Mouse (Mus musculus): ENCODE results near the gene Gabarap. TPM values are rescaled to one million over a fixed set of nuclear protein-coding genes. Genes with fewer than 3 reads are reported as not detected.
A peak's percentile ranks its signal among the peaks of the same experiment; 100 is the strongest.

The Gabarap gene
- polyA plus RNA-seq, 1 experiment from 2014 or later: 455 TPM

- ATAC-seq (replicated peaks; ENCODE audit: insufficient number of reproducible peaks, insufficient read depth, low FRiP score, low read depth): no peak
- WGBS: 88% methylated on average over 23 of the region's 23 CpGs
- H3K36me3 ChIP-seq: no peaks in the 10 kb centered on the region; the same call in 1 of the 2 replicates
- H3K4me1 ChIP-seq (replicated peaks): no peaks in the 10 kb centered on the region
- H3K27me3 ChIP-seq: no peaks in the 10 kb centered on the region
- H3K9ac ChIP-seq: no peak overlapping the region
- H3K27ac ChIP-seq: no peak overlapping the region
- no peaks in the 10 kb centered on the region for H3K9me3 ChIP-seq (replicated peaks)
- no peak overlapping the region for H3K4me2 ChIP-seq
- no peak overlapping the region for H3K4me3 ChIP-seq
Observed at GRCm38 (mm10) chr11:70042309-70043085, 51.6 kb downstream of the Gabarap start.

GRCm38 (mm10) chr11:70043665-70044064, 52.7 kb downstream of the Gabarap start:
- H3K9ac ChIP-seq: no peak overlapping the region
- 82% methylated on average over 7 of the region's 7 CpGs for WGBS
- no peak overlapping the region for H3K4me2 ChIP-seq
- no peak overlapping the region for H3K4me3 ChIP-seq
- no peaks in the 10 kb centered on the region for H3K27me3 ChIP-seq
- no peak for ATAC-seq (replicated peaks; ENCODE audit: insufficient number of reproducible peaks, insufficient read depth, low FRiP score, low read depth)
- no peaks in the 10 kb centered on the region for H3K9me3 ChIP-seq (replicated peaks)
- H3K27ac ChIP-seq: no peak overlapping the region
- H3K4me1 ChIP-seq (replicated peaks): no peaks in the 10 kb centered on the region
- H3K36me3 ChIP-seq: no peaks in the 10 kb centered on the region; the same call in 1 of the 2 replicates

MicroRNAs encoded within 50 kb of the gene (microRNA counts, 519-probe panel; counts per million panel counts)
- microRNA mmu-miR-324-3p (not detected), microRNA mmu-miR-324-5p (2,873 counts per million, percentile 70 among the panel's probes with 10 or more counts)

Small RNA genes within 50 kb of the gene (microRNA-seq; reads per million reads assigned to microRNA genes)
- not detected for gene Gm44349
- gene Mir324: 2,248 reads per million, percentile 84 among the genes with 10 or more reads in this experiment

Other genes starting within 250 kb of the Gabarap start
- gene Polr2a, start 232.5 kb upstream of the Gabarap start, polyA plus RNA-seq (2015; fragmentation: Nextera tagmentation; extraction: Ambion mirVana): 10.9 and 18.3 TPM in 2 replicates
- gene Slc35g3, start 229.2 kb upstream of the Gabarap start, polyA plus RNA-seq (2015; fragmentation: Nextera tagmentation; extraction: Ambion mirVana): 0.16 and 0.48 TPM in 2 replicates
- gene Zbtb4, start 225.2 kb upstream of the Gabarap start, polyA plus RNA-seq (2015; fragmentation: Nextera tagmentation; extraction: Ambion mirVana): 3.1 and 3.8 TPM in 2 replicates
- gene Chrnb1, start 195.2 kb upstream of the Gabarap start, polyA plus RNA-seq (2015; fragmentation: Nextera tagmentation; extraction: Ambion mirVana): 5.4 and 7.5 TPM in 2 replicates
- gene Fgf11, start 189.3 kb upstream of the Gabarap start, polyA plus RNA-seq (2015; fragmentation: Nextera tagmentation; extraction: Ambion mirVana): 1.8 and 2.9 TPM in 2 replicates
- 1.1 and 2.6 TPM in 2 replicates for gene Tmem102, start 185.5 kb upstream of the Gabarap start, polyA plus RNA-seq (2015; fragmentation: Nextera tagmentation; extraction: Ambion mirVana)
- not detected in 2 replicates for gene Gm39566, start 175.8 kb upstream of the Gabarap start, polyA plus RNA-seq (2015; fragmentation: Nextera tagmentation; extraction: Ambion mirVana)
- gene Spem2, start 172.7 kb upstream of the Gabarap start, polyA plus RNA-seq (2015; fragmentation: Nextera tagmentation; extraction: Ambion mirVana): not detected in 2 replicates
- not detected in 2 replicates for gene Spem1, start 169.0 kb upstream of the Gabarap start, polyA plus RNA-seq (2015; fragmentation: Nextera tagmentation; extraction: Ambion mirVana)
- gene Nlgn2, start 153.4 kb upstream of the Gabarap start, polyA plus RNA-seq (2015; fragmentation: Nextera tagmentation; extraction: Ambion mirVana): 1.6 and 2.2 TPM in 2 replicates
- 291 and 359 TPM in 2 replicates for gene Tmem256, start 152.6 kb upstream of the Gabarap start, polyA plus RNA-seq (2015; fragmentation: Nextera tagmentation; extraction: Ambion mirVana)
- 68.5 and 81.4 TPM in 2 replicates for gene Plscr3, start 144.8 kb upstream of the Gabarap start, polyA plus RNA-seq (2015; fragmentation: Nextera tagmentation; extraction: Ambion mirVana)
- 0.31 and 0.80 TPM in 2 replicates for gene Tnk1, start 132.4 kb upstream of the Gabarap start, polyA plus RNA-seq (2015; fragmentation: Nextera tagmentation; extraction: Ambion mirVana)
- not detected in 2 replicates for gene Tmem95, start 113.1 kb upstream of the Gabarap start, polyA plus RNA-seq (2015; fragmentation: Nextera tagmentation; extraction: Ambion mirVana)
- 3.3 and 5.7 TPM in 2 replicates for gene Kctd11, start 109.7 kb upstream of the Gabarap start, polyA plus RNA-seq (2015; fragmentation: Nextera tagmentation; extraction: Ambion mirVana)
- 4.5 and 14.8 TPM in 2 replicates for gene Acap1, start 95.6 kb upstream of the Gabarap start, polyA plus RNA-seq (2015; fragmentation: Nextera tagmentation; extraction: Ambion mirVana)
- 3.7 and 5.8 TPM in 2 replicates for gene 2810408A11Rik, start 90.2 kb upstream of the Gabarap start, polyA plus RNA-seq (2015; fragmentation: Nextera tagmentation; extraction: Ambion mirVana)
- 5.2 and 7.0 TPM in 2 replicates for gene Neurl4, start 90.1 kb upstream of the Gabarap start, polyA plus RNA-seq (2015; fragmentation: Nextera tagmentation; extraction: Ambion mirVana)
- 44.8 and 54.9 TPM in 2 replicates for gene Gps2, start 77.3 kb upstream of the Gabarap start, polyA plus RNA-seq (2015; fragmentation: Nextera tagmentation; extraction: Ambion mirVana)
- 975 and 1,130 TPM in 2 replicates for gene Eif5a, start 69.2 kb upstream of the Gabarap start, polyA plus RNA-seq (2015; fragmentation: Nextera tagmentation; extraction: Ambion mirVana)
- 5.5 and 5.7 TPM in 2 replicates for gene Ybx2, start 55.3 kb upstream of the Gabarap start, polyA plus RNA-seq (2015; fragmentation: Nextera tagmentation; extraction: Ambion mirVana)
- 42.0 and 42.6 TPM in 2 replicates for gene Slc2a4, start 43.0 kb upstream of the Gabarap start, polyA plus RNA-seq (2015; fragmentation: Nextera tagmentation; extraction: Ambion mirVana)
- gene Cldn7, start 26.4 kb upstream of the Gabarap start, polyA plus RNA-seq (2015; fragmentation: Nextera tagmentation; extraction: Ambion mirVana): 3.8 and 13.9 TPM in 2 replicates
- 19.9 and 21.6 TPM in 2 replicates for gene Ctdnep1, start 10.0 kb upstream of the Gabarap start, polyA plus RNA-seq (2015; fragmentation: Nextera tagmentation; extraction: Ambion mirVana)
- gene Elp5, start 8.6 kb upstream of the Gabarap start, polyA plus RNA-seq (2015; fragmentation: Nextera tagmentation; extraction: Ambion mirVana): 97.8 and 99.6 TPM in 2 replicates
- 38.4 and 42.4 TPM in 2 replicates for gene Phf23, start 4.6 kb downstream of the Gabarap start, polyA plus RNA-seq (2015; fragmentation: Nextera tagmentation; extraction: Ambion mirVana)
- 17.4 and 24.8 TPM in 2 replicates for gene Dvl2, start 9.5 kb downstream of the Gabarap start, polyA plus RNA-seq (2015; fragmentation: Nextera tagmentation; extraction: Ambion mirVana)
- 200 and 235 TPM in 2 replicates for gene Acadvl, start 24.3 kb downstream of the Gabarap start, polyA plus RNA-seq (2015; fragmentation: Nextera tagmentation; extraction: Ambion mirVana)
- gene Dlg4, start 25.8 kb downstream of the Gabarap start, polyA plus RNA-seq (2015; fragmentation: Nextera tagmentation; extraction: Ambion mirVana): 4.8 and 5.1 TPM in 2 replicates
- gene Asgr1, start 62.9 kb downstream of the Gabarap start, polyA plus RNA-seq (2015; fragmentation: Nextera tagmentation; extraction: Ambion mirVana): 0.29 TPM in 1 of 2 replicates, not detected in the other
- 0.22 TPM in 1 of 2 replicates, not detected in the other for gene Asgr2, start 101.5 kb downstream of the Gabarap start, polyA plus RNA-seq (2015; fragmentation: Nextera tagmentation; extraction: Ambion mirVana)
- gene Mgl2, start 139.2 kb downstream of the Gabarap start, polyA plus RNA-seq (2015; fragmentation: Nextera tagmentation; extraction: Ambion mirVana): 0.40 and 0.82 TPM in 2 replicates
- 0.40 and 0.67 TPM in 2 replicates for gene Clec10a, start 165.1 kb downstream of the Gabarap start, polyA plus RNA-seq (2015; fragmentation: Nextera tagmentation; extraction: Ambion mirVana)
- gene Slc16a11, start 221.6 kb downstream of the Gabarap start, polyA plus RNA-seq (2015; fragmentation: Nextera tagmentation; extraction: Ambion mirVana): 0.54 and 0.65 TPM in 2 replicates
- 4.5 and 5.2 TPM in 2 replicates for gene Slc16a13, start 229.9 kb downstream of the Gabarap start, polyA plus RNA-seq (2015; fragmentation: Nextera tagmentation; extraction: Ambion mirVana)
- 18.1 and 19.8 TPM in 2 replicates for gene Bcl6b, start 238.7 kb downstream of the Gabarap start, polyA plus RNA-seq (2015; fragmentation: Nextera tagmentation; extraction: Ambion mirVana)
- gene 0610010K14Rik, start 246.8 kb downstream of the Gabarap start, polyA plus RNA-seq (2015; fragmentation: Nextera tagmentation; extraction: Ambion mirVana): 107 and 113 TPM in 2 replicates
- 7.3 and 10.3 TPM in 2 replicates for gene Gm21988, start 248.7 kb downstream of the Gabarap start, polyA plus RNA-seq (2015; fragmentation: Nextera tagmentation; extraction: Ambion mirVana)
- gene Rnasek, start 248.7 kb downstream of the Gabarap start, polyA plus RNA-seq (2015; fragmentation: Nextera tagmentation; extraction: Ambion mirVana): 198 and 215 TPM in 2 replicates

All from heart, embryonic 15.5 days (tissue).